Mouse (Mus musculus): ENCODE data around the gene Zfp775.
"Not testable (repeated sequence)": the region's sequence is repeated elsewhere in the genome, so short reads cannot be mapped to it uniquely, and the experiment has no call there.

The Zfp775 gene

DNA sequence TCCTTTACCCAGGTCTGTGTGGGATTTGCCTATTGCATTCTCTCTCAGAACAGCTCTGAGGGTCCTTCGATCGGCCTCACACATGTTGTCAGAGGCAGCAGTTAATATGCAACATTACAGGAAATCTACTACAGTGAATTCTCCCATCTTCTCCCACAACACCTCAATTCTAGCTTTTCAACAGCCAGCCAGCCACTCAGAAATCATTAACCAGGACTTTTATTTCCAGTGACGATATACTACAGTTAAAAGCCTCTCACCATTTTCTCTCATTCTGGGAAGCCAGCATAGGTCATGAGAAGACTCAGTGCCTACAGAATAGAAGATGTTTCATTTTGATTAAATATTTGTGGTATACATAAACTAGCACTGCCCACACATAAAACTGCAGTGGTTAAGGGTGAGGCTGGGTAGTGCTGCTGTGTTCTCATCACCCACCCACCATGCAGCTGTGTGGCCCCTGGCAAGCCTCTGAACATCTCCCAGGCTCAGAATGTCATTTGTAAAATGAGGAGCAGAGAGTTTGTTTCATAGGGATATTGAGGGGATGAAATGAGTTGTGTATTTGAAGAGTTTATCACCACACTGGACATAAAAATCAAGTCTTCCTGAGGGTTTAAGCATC is 10.5 kb upstream of the Zfp775 start:
- DNase-seq: no peak

DNA sequence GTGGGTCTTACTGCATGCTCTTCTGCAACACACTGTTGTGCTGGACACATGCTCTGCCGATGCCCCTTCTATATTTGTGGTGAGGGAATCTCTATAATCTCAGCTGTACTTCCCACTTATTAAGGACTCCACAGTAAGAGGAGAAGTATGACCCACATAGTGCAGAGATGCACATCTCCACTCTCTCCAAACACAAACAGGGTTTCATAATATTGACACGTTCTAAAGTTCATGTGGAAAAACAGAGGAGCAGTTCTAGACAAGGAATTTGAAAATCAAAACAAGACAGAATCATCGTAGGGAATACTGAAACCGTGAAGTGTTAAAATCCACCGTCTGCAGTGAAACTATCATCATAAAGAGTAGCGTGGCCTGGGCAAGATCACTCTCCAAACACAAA is 10.0 kb upstream of the Zfp775 start:
- no peak for DNase-seq

- DNase-seq: peak; percentile 97
Observed at GRCm38 (mm10) chr6:48593158-48594042, 8.5 kb upstream of the Zfp775 start, which contains the start of the genes Repin1 and Gm44965. Repin1 (plus strand) TSS chr6:48593883. Gm44965 (plus strand) TSS chr6:48593941.

DNA sequence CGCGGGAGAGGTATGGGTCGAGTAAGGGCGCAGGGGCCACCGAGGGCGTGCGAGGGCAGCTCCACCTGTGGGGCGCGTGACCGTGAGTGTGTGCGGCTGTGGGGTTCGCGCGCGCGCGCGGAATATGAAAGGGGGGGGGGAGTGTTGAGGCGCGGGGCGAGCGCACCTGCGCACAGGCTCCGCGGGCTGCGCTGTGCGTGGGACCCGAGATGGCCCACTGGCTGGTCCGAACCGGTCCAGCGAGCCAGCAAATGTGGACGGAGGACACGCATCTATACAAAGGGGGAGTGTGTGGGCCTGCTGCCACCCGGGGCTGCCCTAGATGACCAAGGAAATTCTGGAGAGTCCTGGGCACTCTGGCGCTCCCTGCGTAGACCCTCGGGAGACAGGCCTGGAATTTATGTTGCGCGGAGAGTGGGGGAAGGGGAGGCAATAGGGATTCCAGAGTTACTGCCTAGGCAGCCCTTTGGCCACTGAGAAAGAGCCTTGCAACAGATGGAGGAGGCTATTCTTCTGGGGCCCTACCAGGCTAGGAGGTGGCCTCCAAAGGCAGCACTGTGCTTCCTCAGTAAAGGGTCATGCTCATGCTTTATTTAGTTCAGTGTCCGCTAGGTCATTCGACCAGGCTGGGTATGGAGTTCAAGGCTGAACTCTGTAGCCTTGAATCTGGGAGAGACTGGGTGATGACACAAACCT is 7.7 kb upstream of the Zfp775 start:
- DNase-seq: peak; percentile 72

DNA sequence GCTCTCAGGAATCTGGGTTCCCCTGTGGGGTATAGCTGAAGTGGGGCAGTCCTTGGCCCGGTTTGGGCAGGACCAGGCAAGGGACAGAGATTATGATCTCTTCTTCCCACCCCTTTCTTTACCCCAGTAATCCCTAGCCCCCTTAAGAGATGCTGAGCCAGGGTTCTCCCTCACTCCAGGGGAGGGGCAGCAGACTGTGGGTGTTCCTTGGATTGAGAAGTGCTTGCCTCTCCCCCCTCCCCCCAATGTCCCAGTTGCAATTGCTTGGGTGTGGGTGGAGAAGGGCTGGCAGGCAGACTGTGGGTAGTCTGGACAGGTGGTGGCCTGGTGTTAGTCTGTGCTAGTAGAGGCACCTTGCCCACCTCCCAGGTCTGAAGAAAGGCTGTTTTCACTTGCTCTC is 6.6 kb upstream of the Zfp775 start:
- DNase-seq: peak; percentile 45

DNA sequence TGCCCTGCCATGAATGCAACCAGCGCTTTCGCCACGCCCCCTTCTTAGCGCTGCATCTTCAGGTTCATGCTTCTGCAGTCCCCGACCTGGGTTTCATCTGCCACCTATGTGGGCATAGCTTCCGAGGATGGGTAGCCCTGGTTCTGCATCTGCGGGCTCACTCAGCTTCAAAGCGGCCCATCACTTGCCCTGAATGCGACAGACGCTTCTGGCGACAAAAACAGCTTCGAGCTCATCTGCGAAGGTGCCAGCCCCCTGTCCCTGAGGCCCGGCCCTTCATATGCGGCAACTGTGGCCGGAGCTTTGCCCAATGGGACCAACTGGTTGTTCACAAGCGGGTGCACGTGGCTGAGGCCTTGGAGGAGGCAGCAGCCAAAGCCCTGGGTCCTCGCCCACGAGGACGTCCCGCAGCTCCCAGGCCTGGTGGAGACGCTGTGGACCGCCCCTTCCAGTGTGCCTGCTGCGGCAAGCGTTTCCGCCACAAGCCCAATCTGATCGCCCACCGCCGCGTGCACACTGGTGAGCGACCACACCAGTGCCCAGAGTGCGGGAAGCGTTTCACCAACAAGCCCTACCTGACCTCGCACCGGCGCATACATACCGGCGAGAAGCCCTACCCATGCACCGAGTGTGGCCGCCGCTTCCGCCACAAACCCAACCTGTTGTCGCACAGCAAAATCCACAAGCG is 5.2 kb upstream of the Zfp775 start:
- no peak for DNase-seq

DNA sequence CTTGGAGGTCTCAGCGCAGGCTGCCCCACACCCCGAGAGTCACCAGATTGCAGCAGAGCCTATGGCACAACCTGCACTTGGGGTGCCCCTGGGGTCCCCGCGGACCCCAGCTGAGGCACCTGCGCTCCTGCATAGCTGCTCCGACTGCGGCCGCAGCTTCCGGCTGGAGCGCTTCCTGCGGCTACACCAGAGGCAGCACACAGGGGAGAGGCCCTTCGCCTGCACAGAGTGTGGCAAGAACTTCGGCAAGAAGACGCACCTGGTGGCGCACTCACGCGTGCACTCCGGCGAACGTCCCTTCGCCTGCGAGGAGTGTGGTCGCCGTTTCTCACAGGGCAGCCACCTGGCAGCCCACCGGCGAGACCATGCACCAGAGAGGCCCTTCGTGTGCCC is 4.6 kb upstream of the Zfp775 start:
- DNase-seq: no peak

- no peak for DNase-seq
Observed at GRCm38 (mm10) chr6:48600594-48600993, 1.3 kb upstream of the Zfp775 start.

DNA sequence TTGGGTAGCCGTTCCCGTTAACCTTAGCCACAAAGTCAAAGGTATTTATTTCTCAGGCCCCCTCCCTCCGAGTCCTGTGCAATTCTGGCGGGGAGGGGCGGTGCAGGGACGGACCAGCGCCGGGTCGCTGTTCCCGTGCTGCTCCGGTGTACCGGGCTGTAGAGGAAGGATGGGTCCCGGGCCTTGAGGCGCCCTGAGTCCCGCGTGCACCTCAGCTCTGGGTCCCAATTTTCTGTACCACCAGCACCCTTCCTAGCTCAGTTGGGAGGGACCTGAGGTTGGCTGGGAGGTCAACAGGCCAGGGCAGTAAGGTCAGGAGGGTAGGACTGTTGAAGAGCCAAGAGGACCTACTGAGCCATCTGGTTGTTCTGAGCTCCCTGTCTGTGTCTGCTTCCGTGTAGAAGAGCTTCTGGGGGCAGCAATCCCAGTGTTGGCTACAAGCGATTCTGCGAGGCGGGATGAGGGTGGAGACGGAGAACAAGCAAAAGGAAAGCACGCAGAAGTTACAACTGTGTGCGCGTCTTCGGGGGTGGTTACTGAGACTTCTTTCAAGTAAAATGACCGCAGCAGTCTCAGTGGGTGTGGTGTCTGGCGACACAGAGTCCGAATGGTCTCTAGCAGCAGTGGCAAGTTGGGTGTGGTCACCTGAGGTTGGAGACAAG is 348 bp downstream of the Zfp775 start:
- DNase-seq: peak; percentile 54

GRCm38 (mm10) chr6:48608124-48608523 is 6.3 kb downstream of the Zfp775 start:
- DNase-seq: no peak

- DNase-seq: no peak
Observed at GRCm38 (mm10) chr6:48609512-48609911, 7.6 kb downstream of the Zfp775 start.

GRCm38 (mm10) chr6:48610657-48611056 is 8.8 kb downstream of the Zfp775 start:
- no peak for DNase-seq

DNA sequence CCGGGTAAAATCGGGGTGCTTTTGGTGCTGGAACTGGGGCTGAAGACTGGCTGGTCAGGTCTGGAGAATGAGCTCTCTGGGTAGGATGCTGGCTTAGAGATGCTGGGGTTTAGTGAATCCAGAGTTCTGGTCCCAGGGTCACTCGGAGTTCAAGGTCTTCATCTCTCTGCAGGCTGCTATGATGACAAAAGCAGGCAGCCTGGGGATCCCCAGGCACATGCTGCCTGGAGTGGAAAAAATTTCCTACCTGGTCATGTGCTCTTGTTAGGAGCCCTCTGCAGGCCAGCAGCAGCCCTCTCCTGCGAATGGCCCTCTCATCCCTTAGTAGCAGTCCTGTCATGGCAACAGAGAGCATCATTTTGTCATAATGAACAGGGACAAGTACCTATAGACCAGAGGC is 11.6 kb downstream of the Zfp775 start:
- no peak for DNase-seq

DNA sequence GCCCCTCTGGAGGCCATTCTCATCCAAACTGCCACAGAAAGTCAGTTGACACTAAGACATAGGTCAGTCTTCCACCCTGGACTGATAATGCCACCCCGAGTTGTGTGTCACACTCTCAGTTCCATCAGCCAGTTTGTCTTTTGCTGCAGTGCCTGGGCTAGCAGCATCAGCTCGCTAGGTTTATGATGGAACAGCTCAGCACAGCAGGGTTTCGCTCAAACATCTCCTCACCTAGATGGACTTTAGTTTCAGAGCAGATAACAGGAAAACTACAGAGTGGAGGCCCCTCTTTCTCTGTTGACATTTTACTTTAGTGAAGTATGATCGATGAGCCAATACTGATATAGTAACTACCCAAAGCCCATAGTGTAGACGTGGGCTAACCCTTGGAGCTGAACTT is 12.9 kb downstream of the Zfp775 start:
- DNase-seq: no peak

DNA sequence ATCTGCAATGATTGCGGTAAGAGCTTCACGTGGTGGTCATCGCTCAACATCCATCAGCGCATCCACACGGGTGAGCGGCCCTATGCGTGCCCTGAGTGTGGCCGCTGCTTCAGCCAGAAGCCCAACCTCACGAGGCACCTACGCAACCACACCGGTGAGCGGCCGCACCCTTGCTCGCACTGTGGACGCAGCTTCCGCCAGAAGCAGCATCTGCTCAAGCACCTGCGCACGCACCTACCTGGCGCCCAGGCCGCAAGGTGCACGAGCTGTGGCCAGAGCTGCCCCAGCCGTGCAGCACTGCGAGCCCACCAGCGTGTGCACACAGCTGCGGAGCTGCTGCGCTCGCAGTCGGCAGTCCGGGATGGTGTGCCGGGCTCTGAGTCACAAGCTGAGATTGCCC is 18.2 kb downstream of the Zfp775 start:
- DNase-seq: no peak

DNA sequence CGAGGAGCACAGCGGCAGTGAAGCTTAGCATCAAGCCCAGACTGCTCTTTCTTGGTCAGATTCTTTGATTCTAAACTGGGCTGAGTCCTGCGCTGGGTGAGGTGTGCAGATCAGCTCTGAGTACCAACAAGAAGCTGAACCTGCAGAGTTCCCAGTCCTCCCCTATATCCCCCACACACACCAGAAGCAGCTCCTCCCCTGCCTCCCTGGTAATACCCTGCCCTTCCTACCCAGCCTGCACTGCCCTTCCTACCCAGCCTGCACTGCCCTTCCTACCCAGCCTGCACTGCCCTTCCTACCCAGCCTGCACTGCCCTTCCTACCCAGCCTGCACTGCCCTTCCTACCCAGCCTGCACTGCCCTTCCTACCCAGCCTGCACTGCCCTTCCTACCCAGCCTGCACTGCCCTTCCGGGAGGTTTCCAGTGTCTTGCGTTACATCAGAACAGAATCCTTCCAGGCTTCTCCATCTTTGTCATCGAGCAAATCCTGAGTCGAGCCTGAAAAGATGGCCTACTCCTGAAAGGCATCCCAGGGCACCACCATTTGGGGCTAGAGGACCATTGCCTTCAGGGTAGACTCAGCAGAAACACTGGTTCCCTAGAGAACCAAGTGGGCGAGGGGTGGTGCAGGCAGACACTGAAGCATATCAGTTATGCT is 20.5 kb downstream of the Zfp775 start:
- DNase-seq: not testable (repeated sequence)

DNA sequence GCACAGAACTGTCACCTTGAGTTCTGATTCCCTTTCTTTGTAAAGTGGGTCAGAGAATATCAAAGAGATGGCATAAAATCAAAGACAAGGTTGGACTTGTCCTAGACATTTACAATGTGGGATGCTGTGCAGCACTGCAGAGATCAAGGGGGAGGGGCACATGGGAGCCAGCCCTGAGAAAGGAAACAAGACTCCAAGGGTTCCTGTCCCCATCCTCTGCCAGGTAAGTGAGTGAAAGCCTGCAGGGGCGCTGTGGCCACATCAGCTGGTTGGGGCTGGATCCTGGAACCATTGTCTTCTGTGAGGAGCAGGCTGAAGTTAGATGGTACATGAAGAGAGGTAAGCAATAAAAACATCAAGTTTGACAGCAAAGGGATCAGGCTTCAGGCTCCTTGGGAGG is 21.6 kb downstream of the Zfp775 start:
- no peak for DNase-seq

DNA sequence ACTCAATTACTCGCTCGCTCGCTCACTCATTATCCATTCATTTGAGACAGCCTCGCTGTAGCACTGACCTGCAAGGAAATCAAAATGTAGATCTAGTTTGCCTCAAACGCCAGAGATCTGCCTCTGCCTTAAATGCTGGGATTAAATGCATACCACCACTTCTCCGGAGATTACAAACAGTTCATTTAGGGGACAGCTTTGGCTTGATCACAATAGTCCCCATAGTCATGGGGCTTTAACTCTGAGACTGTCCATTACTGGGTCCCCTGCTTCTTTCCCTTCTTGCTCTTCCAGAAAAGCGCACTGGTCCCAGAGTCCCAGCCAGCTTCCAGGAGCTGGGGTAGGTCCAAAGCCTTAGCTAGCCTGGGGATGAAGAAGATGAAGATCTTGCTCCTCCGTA is 24.6 kb downstream of the Zfp775 start, which contains the start of gene AI854703:
AI854703 (plus strand) TSS at position 301 of the 400 bp plus-strand sequence.
- DNase-seq: no peak

DNA sequence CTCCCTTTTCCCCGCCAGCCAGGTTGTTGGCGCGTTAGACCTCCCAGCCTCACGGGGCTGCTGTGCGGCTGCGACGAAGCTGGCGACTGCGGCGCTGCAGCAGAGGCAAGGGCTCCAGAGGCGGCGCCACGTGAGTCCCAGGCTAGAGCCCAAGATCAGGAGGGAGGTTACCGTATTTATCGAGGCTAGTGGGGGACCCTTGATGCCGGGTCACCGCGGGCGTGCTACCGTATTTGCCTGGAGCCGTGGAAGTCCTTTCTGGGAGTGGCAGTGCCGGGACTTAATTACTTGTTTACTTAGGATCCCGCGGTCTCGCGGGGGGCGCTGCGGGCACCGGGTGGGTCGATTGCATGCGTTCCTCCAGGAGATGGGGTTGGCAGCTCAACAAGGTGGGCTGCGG is 25.1 kb downstream of the Zfp775 start:
- peak; percentile 79 for DNase-seq

- peak; percentile 45 for DNase-seq
Observed at GRCm38 (mm10) chr6:48627511-48627924, 25.7 kb downstream of the Zfp775 start.

DNA sequence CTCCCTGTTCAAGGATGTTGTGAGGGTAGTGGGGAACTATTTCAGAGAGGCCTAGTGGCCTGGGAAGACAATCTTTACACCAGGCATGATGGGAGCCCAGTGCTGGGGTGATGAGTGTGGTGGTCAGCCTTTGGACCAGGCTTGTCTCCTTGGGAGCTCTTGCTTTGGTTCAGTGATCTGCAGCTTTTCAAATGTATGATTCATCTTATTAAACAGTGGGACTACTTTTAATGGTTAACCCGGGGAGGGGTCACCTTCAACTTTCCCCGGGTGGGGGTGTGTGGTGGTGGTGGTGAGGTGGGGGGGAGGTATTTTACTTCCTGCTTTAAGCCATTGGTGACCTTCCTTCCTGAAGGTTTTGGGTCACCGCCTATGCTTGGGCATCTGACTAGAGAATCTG is 26.5 kb downstream of the Zfp775 start:
- DNase-seq: peak; percentile 70

Measured in kidney, postnatal 10 days (tissue).